Mouse (Mus musculus) thymus, adult 2 months (tissue): ENCODE data around the gene Syt12.

Source experiments
- CTCF ChIP-seq: fragments of 200-500 bp; IDR thresholded peaks from 2 replicates; pipeline ENCODE4 v1.5.1; 2012; ENCODE audit warnings: mild to moderate bottlenecking, control low read depth, low read length, moderate library complexity, borderline replicate concordance; ENCODE audit not compliant: control insufficient read depth, poor library complexity, insufficient read depth; ENCODE audit errors: extremely low read depth
- POLR2A ChIP-seq: fragments of 200-500 bp; IDR thresholded peaks from 2 replicates; pipeline ENCODE4 v1.6.1; 2012; ENCODE audit warnings: mild to moderate bottlenecking, low read length, control low read depth, moderate library complexity; ENCODE audit not compliant: control insufficient read depth, poor library complexity, insufficient read depth; ENCODE audit errors: extremely low read depth

DNA sequence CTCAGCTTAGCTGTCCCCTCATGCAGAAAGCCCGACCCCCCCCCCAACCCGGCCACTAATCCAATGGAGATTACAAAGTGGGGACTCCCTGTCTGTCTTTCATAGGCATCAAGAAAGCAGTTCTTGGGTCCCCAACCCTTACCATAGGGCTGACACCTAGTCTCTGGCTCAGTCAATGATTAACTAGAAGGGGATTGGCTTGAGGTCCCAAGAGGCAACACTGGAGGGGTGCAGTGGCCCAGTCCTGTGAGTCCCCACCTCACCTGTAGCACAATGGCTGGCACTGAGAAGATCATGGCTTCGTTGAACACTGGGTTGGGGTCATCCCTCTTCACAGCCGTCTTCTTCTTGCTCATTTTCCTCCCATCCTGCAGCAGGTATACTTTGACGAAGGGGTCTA is 26.6 kb downstream of the Syt12 start:
- TF ChIP-seq POLR2A (no peak), CTCF (no peak)
